Mouse (Mus musculus) heart, adult 10 weeks (tissue): ENCODE data around the gene Grin3a. TPM values are rescaled to one million over a fixed set of nuclear protein-coding genes. Genes with fewer than 3 reads are reported as not detected.

Experiments
- polyA plus RNA-seq: library from polyadenylated mRNA; stranded (reverse); fragments of 350-450 nt; fragmentation: Illumina TruSeq; extraction: RNeasy Lipid Tissue Mini Kit (QIAGEN cat#74804); gene quantifications from one replicate; pipeline ENCODE4 v1.2.3, GENCODE M21; 2014; ENCODE audit warnings: low read depth, low replicate concordance

Grin3a gene
- 0.08 TPM for polyA plus RNA-seq

DNA sequence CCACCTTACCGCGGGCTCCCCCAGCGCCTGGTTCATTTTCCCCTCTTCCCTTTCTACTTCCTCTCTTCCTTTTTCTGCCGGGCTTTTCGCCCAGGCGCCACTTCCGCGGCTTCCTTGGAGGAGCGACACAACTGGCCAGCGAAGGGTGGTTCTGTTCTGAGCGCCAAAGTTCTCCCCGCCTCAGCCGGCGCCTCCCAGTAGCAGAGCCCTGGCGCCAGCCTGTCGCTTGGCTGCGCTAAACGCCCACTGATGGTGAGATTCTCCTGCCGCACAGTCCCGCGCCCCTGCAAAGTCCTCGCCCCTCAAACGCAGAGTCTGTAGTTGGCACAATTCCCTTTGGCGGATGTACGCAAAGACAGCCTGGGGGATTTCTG is at the start of gene Grin3a:
Gene Grin3a, minus strand, starts transcription at position 133 of the 374 bp plus-strand sequence.

DNA sequence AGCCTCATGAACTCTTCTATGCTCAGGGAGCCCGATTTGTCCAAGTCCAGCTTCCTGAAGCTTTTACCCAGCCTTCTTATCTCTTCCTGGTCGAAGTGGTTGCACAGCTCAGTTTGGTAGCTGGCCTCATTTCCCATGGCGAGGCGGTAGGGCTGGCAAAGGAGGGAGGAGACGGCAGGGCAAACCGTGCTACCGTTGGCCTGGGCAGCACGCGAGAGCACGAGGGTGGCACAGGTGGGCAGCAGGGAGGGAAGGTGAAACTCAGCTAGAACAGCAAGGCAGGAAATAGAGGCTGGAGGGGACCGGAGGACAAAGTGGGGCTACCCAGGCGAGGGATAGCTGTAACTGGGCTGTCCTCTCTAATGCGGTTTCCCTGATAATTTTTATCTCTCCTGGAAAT is 163.7 kb downstream of the Grin3a start, which contains the start of gene Ppp3r2:
Gene Ppp3r2, minus strand, starts transcription at position 213 of the 400 bp plus-strand sequence.

DNA sequence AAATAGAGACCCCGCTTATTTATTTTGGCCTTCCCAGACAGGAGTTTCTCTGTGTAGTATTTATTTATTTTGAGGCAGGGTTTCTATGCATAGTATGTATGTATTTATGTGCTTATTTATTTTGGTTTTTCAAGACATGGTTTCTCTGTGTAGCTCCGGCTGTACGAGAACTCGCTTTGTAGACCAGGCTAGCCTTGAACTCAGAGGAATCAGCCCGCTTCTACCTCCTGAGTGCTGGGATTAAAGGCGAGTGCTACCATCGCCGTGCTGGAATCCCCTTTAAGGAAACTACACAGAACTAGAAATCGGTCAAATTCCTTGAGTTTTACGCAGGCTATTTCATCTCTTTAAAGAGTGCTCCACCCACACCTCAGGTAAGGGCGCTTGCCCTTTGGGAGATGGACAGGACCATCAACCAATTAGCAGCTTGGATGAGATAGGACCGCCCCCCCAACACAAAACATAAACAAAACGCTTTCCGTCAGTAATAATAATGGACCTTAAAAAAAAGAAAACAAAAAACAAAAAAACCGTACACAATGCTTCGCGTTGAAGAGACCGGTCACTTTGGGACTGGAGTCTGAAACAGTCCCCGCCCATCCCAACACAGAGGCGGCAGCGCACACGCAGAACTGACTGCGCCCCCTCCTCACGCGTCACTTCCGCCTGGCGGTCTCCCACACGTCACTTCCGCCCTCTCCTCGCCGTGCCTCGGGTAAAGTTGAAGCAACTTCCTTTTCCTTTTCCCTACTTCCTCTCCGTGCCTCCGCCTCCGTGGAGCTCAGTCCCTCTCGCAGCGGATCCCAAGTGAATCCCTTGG is 214.0 kb downstream of the Grin3a start, which contains the start of gene Rnf20:
Gene Rnf20, plus strand, starts transcription at position 688 of the 820 bp plus-strand sequence.

Other genes starting within 250 kb of the Grin3a start
- 45.3 TPM for gene Tmem246, start 247.9 kb downstream of the Grin3a start, polyA plus RNA-seq
- 32.0 TPM for gene Rnf20, start 213.7 kb downstream of the Grin3a start, polyA plus RNA-seq
- not detected for gene Ppp3r2, start 163.7 kb downstream of the Grin3a start, polyA plus RNA-seq